Mouse (Mus musculus) CH12.LX (cell line): Measurements from ENCODE around the gene Sgsh.

ENCODE experiments used
- CTCF ChIP-seq, 2 experiments: IDR thresholded peaks in 1 of 2; conservative IDR thresholded peaks in 1 of 2; 2 replicates each; pipeline ENCODE4 v1.5.1; 2011 to 2012; ENCODE audit warnings: low read depth in 2 of 2, low read length in 2 of 2, improper control_type of control experiment in 1 of 2, inconsistent platforms in 1 of 2, mild to moderate bottlenecking in 1 of 2, moderate library complexity in 1 of 2
- MXI1 ChIP-seq: IDR thresholded peaks from 2 replicates; pipeline ENCODE4 v1.6.1; 2011; ENCODE audit warnings: mild to moderate bottlenecking, low read depth, low read length, improper control_type of control experiment
- POLR2A ChIP-seq: IDR thresholded peaks from 2 replicates; pipeline ENCODE4 v1.6.1; 2011; ENCODE audit warnings: low read depth, mild to moderate bottlenecking, improper control_type of control experiment, low read length
- UBTF ChIP-seq: IDR thresholded peaks from 2 replicates; pipeline ENCODE4 v1.6.1; 2012; ENCODE audit warnings: low read depth, mild to moderate bottlenecking, inconsistent platforms, low read length, improper control_type of control experiment, moderate library complexity

- no peak for TF ChIP-seq POLR2A
- TF ChIP-seq CTCF (conservative IDR thresholded peaks at IDR 0.05 in 1 of 2, IDR thresholded peaks at IDR 0.05 in 1 of 2; ENCODE audit: low read depth in 2 of 2, low read length in 2 of 2) = no peak
- no peak for TF ChIP-seq UBTF
- TF ChIP-seq MXI1 = no peak
These were observed 26.4 kb upstream of the Sgsh start for GRCm38 (mm10) chr11:119381631-119382337.
